Mouse (Mus musculus) spleen, adult 2 months (tissue): ENCODE measurements around the gene Ticrr. TPM values are rescaled to one million over a fixed set of nuclear protein-coding genes. Genes with fewer than 3 reads are reported as not detected.

Experiments
- DNase-seq, 2 experiments: peaks; one replicate each; pipeline versions ENCODE4 v3.0.0 to v3.0.0-alpha.2; 2012 to 2021; ENCODE audit warnings: low spot score in 2 of 2, low read depth in 1 of 2
- H3K27ac ChIP-seq: fragments of 200-500 bp; 2 replicates; pipeline ENCODE4 v1.5.1; 2012; ENCODE audit warnings: low read length, inconsistent platforms; ENCODE audit not compliant: insufficient read depth
- H3K27me3 ChIP-seq: fragments of 200-500 bp; 2 replicates; pipeline ENCODE4 v1.6.1; 2012; ENCODE audit warnings: mild to moderate bottlenecking, moderate library complexity, low read length, inconsistent platforms; ENCODE audit not compliant: control insufficient read depth, insufficient read depth
- H3K36me3 ChIP-seq: fragments of 200-500 bp; 2 replicates; pipeline ENCODE4 v1.6.1; 2012; ENCODE audit warnings: mild to moderate bottlenecking, low read length, inconsistent platforms; ENCODE audit not compliant: control insufficient read depth, insufficient read depth
- H3K4me1 ChIP-seq: fragments of 200-500 bp; 2 replicates; pipeline ENCODE4 v1.6.1; 2011; ENCODE audit warnings: inconsistent platforms; ENCODE audit not compliant: control insufficient read depth, insufficient read depth, insufficient read length
- H3K4me3 ChIP-seq: fragments of 200-500 bp; 2 replicates; pipeline ENCODE4 v1.5.1; 2011; ENCODE audit warnings: mild to moderate bottlenecking, inconsistent platforms; ENCODE audit not compliant: insufficient read depth, insufficient read length; ENCODE audit errors: extremely low read depth
- CTCF ChIP-seq: fragments of 200-500 bp; IDR thresholded peaks from 2 replicates; pipeline ENCODE4 v1.5.1; 2011; ENCODE audit warnings: mild to moderate bottlenecking, inconsistent platforms; ENCODE audit not compliant: insufficient read depth, insufficient read length, insufficient replicate concordance; ENCODE audit errors: extremely low read depth
- POLR2A ChIP-seq: fragments of 200-500 bp; IDR thresholded peaks from 2 replicates; pipeline ENCODE4 v1.6.1; 2011; ENCODE audit warnings: low read depth, low read length, inconsistent platforms
- WGBS: fragments of 180-500 bp; shearing (Covaris S2); methylation state at CpG from one replicate; pipeline ENCODE4 v1.1.7; 2018; 5-methylcytosine and 5-hydroxymethylcytosine counted together
- polyA plus RNA-seq: library from polyadenylated mRNA; depleted of rRNA; stranded (reverse); fragments of >200 nt; gene quantifications from 2 replicates; pipeline ENCODE4 v1.2.3, GENCODE M21; 2012

The Ticrr gene
- polyA plus RNA-seq, 1 experiment: 1.2 TPM

DNA sequence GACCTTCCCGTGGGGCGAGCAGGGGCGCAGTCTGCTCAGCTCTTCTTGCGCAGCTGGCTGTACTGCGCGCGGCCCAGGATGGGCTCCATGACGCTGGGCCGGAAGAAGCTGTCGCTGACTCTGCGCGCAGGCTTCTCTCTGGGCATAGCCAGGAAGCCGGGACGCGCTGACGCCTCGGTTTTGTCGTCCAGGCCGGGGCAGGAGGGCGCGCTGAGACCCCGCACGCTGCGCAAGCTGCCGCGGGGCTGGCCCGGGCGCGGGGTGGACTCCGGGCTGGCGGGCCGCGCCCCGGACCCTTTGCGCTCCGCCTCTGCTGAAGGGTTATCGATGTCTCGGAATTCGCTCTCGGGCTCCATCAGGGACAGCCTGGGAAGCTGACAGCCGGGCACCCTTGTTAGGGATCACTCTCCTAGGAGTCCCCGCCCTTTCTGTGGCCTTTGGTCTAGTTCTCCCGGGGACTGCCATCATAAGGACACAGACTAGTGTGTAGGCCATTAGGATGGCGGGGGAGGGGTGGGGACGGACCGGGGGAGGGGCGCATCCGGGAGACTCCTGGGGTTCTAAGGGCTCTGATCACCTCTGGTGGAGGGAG is 61.5 kb downstream of the Ticrr start:
- H3K4me3 ChIP-seq: peak overlapping the region; percentile 55
- no peaks in the 10 kb centered on the region; the same call in 1 of the 2 replicates for H3K4me1 ChIP-seq
- TF ChIP-seq POLR2A: no peak
- no peak for TF ChIP-seq CTCF
- no peaks in the 10 kb centered on the region for H3K36me3 ChIP-seq
- H3K27me3 ChIP-seq: peaks cover 5% of the 10 kb centered on the region; the same call in 1 of the 2 replicates
- DNase-seq: peak in 1 of 2 experiments; percentile 16
- 2% methylated on average over 48 of the region's 48 CpGs for WGBS
- peak overlapping the region; percentile 18; the same call in 1 of the 2 replicates for H3K27ac ChIP-seq

DNA sequence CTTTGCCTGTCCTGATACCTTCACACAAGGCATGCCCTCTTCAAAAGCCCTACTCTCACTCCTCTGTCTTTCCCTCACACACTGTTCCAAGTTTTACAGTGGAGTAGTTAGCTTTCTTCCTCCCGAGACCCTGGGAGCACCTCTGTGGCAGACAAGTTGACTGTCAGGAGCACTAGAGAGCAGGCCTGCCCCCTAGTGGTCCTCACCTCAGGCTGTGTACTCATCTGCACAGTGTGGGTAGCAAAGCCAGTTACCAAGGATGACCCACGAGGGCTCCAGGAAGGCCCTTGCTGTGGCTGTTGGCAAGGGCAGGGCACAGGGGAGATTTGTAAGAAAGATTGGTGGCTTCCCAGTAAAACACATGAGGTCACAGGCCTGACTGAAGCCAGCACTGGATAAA is 67.1 kb downstream of the Ticrr start:
- Histone ChIP-seq H3K4me3 (no peak overlapping the region), H3K27me3 (no peaks in the 10 kb centered on the region), H3K36me3 (no peaks in the 10 kb centered on the region), H3K27ac (no peak overlapping the region), H3K4me1 (no peaks in the 10 kb centered on the region)
- peak in 1 of 2 experiments; percentile 37 for DNase-seq
- 18% methylated on average over 2 of the region's 2 CpGs for WGBS
- TF ChIP-seq POLR2A: no peak
- peak; percentile 53; the same call in 1 of the 2 replicates for TF ChIP-seq CTCF

DNA sequence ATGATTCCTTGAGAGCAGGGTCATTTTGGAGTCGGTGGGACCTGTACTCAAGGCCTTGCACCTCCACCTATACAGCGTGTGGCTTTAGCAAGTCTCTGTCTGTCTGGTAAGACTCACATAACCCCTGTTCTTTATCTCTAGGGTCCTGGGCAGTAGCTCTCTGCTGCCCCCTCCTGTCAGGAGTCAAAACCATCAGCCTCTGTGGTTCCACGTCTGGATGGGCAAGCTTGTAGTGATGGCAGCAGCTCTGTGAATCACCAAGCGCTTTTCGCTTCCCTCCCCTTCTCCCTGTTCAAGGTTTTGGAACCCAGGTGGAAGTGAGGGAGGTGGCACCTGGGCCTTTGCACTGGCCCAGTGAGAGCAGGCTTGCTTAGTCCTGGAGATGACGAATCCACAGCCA is 68.2 kb downstream of the Ticrr start:
- H3K4me3 ChIP-seq: no peak overlapping the region
- DNase-seq: peak in 1 of 2 experiments; percentile 49
- TF ChIP-seq POLR2A (no peak), CTCF (peak; percentile 54; the same call in 1 of the 2 replicates)
- no peak overlapping the region for H3K27ac ChIP-seq
- H3K4me1 ChIP-seq: no peaks in the 10 kb centered on the region
- H3K36me3 ChIP-seq: no peaks in the 10 kb centered on the region
- 24% methylated on average over 6 of the region's 6 CpGs for WGBS
- no peaks in the 10 kb centered on the region for H3K27me3 ChIP-seq

DNA sequence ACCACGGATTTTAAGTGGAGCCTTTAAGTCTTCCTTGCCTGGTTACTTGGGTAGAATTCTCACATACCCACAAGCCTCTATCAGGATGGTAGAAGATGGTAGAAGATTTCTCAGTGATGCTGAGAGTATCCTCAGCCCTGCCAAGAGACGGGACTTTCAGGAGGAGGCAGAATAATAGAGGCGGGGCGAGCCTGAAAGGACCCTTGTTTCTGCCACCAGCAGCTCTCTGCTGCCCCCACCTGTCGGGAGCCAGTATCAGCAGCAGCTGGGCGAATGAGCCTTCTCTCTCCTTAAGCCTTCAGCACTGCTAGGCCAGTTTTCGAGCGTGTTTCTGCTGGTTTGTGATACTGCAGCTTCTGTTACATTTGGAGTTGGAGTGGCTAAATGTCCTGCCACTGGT is 69.2 kb downstream of the Ticrr start:
- DNase-seq: peak in 1 of 2 experiments; percentile 36
- Histone ChIP-seq H3K4me1 (no peaks in the 10 kb centered on the region), H3K36me3 (no peaks in the 10 kb centered on the region), H3K4me3 (no peak overlapping the region), H3K27ac (no peak overlapping the region), H3K27me3 (no peaks in the 10 kb centered on the region)
- 7% methylated on average over 8 of the region's 8 CpGs for WGBS
- TF ChIP-seq CTCF: peak; percentile 85
- TF ChIP-seq POLR2A: no peak

DNA sequence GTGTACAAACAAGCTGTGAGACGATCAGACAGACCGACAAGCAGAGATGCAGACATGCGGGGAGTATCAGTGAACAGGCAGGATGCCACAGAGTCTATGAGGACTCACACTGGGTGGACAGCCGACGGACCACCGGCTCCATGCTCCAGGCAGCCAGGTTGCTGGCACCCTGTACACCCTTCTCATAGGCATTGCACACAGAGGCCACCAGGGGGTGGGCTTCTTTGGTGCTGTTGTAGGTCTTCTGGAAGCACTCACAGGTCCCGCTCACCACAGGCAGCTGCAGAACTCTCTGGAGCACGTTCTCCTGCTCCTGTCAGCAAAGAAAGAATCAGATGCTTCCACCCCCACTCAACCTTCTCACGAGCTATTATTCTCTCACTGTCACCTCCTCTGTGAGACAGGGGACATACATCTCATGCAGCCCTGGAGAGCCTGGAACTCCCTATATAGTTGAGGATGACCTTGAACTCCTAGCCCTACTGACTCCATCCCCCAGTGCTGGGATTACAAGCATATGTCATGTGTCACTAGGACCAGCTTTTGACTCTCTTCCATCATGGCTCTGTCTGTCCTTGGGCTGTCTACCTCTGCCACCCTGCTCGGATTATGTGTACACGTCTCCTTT is 69.9 kb downstream of the Ticrr start:
- H3K4me1 ChIP-seq: no peaks in the 10 kb centered on the region
- DNase-seq: no peak

GRCm38 (mm10) chr7:79731438-79731837 is 71.4 kb downstream of the Ticrr start:
- H3K4me1 ChIP-seq: no peaks in the 10 kb centered on the region

More for the DNA sequence above, 69.9 kb downstream of the Ticrr start:
- Histone ChIP-seq H3K4me3 (no peak overlapping the region), H3K36me3 (no peaks in the 10 kb centered on the region), H3K27me3 (no peaks in the 10 kb centered on the region), H3K27ac (no peak overlapping the region)
- 67% methylated on average over 11 of the region's 11 CpGs for WGBS
- TF ChIP-seq CTCF: peak; percentile 11; the same call in 1 of the 2 replicates
- no peak for TF ChIP-seq POLR2A

GRCm38 (mm10) chr7:79732622-79733021 is 72.6 kb downstream of the Ticrr start, which contains the start of gene Plin1:
TSS of gene Plin1 (minus strand) at chr7:79732903.
- DNase-seq: no peak
- Histone ChIP-seq H3K4me1 (no peaks in the 10 kb centered on the region), H3K27ac (no peak within 1 kb of the TSS), H3K36me3 (no peaks in the 10 kb centered on the region), H3K27me3 (no peaks in the 10 kb centered on the region), H3K4me3 (no peak within 1 kb of the TSS)
- WGBS: 77% methylated on average over 4 of the region's 4 CpGs
- TF ChIP-seq CTCF: no peak
- TF ChIP-seq POLR2A: no peak

More at GRCm38 (mm10) chr7:79731438-79731837, 71.4 kb downstream of the Ticrr start:
- TF ChIP-seq POLR2A: no peak
- no peak for TF ChIP-seq CTCF
- H3K4me3 ChIP-seq: no peak overlapping the region
- no peaks in the 10 kb centered on the region for H3K27me3 ChIP-seq
- WGBS: 80% methylated on average over 13 of the region's 13 CpGs
- H3K27ac ChIP-seq: no peak overlapping the region
- no peaks in the 10 kb centered on the region for H3K36me3 ChIP-seq
- no peak for DNase-seq
